Mouse (Mus musculus) forebrain, postnatal 0 days (tissue): ENCODE measurements around the gene Mtmr14. TPM values are rescaled to one million over a fixed set of nuclear protein-coding genes. Genes with fewer than 3 reads are reported as not detected.

Experiments used
- ATAC-seq: fragments of 200-750 bp; cut with Nextera tagmentation; 2 replicates; pipeline ENCODE4 v1.8.0; 2017; ENCODE audit warnings: mild to moderate bottlenecking, moderate library complexity
- DNase-seq: peaks from one replicate; pipeline ENCODE4 v3.0.0-alpha.2; 2015
- H3K27ac ChIP-seq: fragments of 300-500 bp; sonication (generic); 2 replicates; pipeline ENCODE4 v1.5.1; 2014; ENCODE audit warnings: low read depth, mild to moderate bottlenecking, antibody characterized with exemption, low read length, moderate library complexity, mixed read lengths
- H3K27me3 ChIP-seq: fragments of 300-500 bp; sonication (generic); 2 replicates; pipeline ENCODE4 v1.6.1; 2014; ENCODE audit warnings: mild to moderate bottlenecking, low read length, mixed read lengths; ENCODE audit not compliant: insufficient read depth
- H3K36me3 ChIP-seq: fragments of 300-500 bp; sonication (generic); 2 replicates; pipeline ENCODE4 v1.6.1; 2014; ENCODE audit warnings: mild to moderate bottlenecking, moderate library complexity; ENCODE audit not compliant: insufficient read depth
- H3K4me1 ChIP-seq: fragments of 300-500 bp; sonication (generic); 2 replicates; pipeline ENCODE4 v1.6.1; 2014; ENCODE audit warnings: antibody characterized with exemption; ENCODE audit not compliant: insufficient read depth
- H3K4me2 ChIP-seq: fragments of 300-500 bp; sonication (generic); 2 replicates; pipeline ENCODE4 v1.6.1; 2014; ENCODE audit warnings: low read depth, mild to moderate bottlenecking, moderate library complexity
- H3K4me3 ChIP-seq: fragments of 300-500 bp; sonication (generic); 2 replicates; pipeline ENCODE4 v1.5.1; 2014; ENCODE audit warnings: low read depth, low read length, mixed read lengths
- H3K9ac ChIP-seq: fragments of 300-500 bp; sonication (generic); 2 replicates; pipeline ENCODE4 v1.6.1; 2014; ENCODE audit warnings: mild to moderate bottlenecking
- H3K9me3 ChIP-seq: fragments of 300-500 bp; sonication (generic); 2 replicates; pipeline ENCODE4 v1.6.1; 2016; ENCODE audit warnings: low read length
- CTCF ChIP-seq: sonication (generic); IDR thresholded peaks from 2 replicates; pipeline ENCODE4 v1.5.1; 2016; ENCODE audit warnings: antibody characterized with exemption, control low read depth, low read depth
- WGBS: fragments of 180-500 bp; shearing (Covaris S2); extraction: QIAGEN DNeasy Blood & Tissue Kit; methylation state at CpG from one replicate; pipeline ENCODE4 v1.1.7; 2014; 5-methylcytosine and 5-hydroxymethylcytosine counted together
- polyA plus RNA-seq: library from polyadenylated mRNA; unstranded; fragments of >200 nt; fragmentation: Nextera tagmentation; extraction: Ambion mirVana; gene quantifications from 2 replicates; pipeline ENCODE4 v1.2.1, GENCODE M21; 2015
- total RNA-seq: library from RNA; depleted of rRNA; stranded (reverse); fragments of >200 nt; gene quantifications from 2 replicates; pipeline ENCODE4 v1.2.3, GENCODE M21; 2014

The Mtmr14 gene
- total and polyA plus RNA-seq, 2 experiments from 2014 or later = 35.0 to 42.9 TPM

DNA sequence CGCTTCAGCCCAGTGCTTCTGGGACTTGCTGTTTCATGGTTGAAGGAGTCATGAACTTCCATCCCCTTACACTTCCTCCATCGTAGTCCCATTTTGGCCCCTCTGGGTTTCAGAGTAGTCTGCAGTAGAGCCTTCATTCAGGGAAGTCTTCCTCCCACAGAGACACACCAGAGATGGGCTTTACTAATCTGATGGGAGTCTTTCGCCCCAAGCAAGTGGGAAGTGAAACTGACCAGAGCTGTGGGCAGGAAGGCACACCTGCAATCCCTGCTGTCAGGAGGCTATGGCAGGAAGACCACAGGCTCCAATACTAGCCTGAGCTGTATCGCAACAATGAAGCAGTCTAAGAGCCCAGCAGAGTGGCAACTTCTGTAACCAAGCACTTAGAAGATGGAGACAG, 11.8 kb upstream of the Mtmr14 start:
- no peak for DNase-seq
- ATAC-seq = no peak
- 80% methylated on average over 4 of the region's 4 CpGs for WGBS
- Histone ChIP-seq H3K4me2 (no peak overlapping the region), H3K27ac (no peak overlapping the region), H3K36me3 (no peaks in the 10 kb centered on the region), H3K4me3 (no peak overlapping the region), H3K9me3 (no peaks in the 10 kb centered on the region), H3K9ac (no peak overlapping the region), H3K27me3 (no peaks in the 10 kb centered on the region), H3K4me1 (no peaks in the 10 kb centered on the region)
- no peak for TF ChIP-seq CTCF

- Histone ChIP-seq H3K4me1 (no peaks in the 10 kb centered on the region), H3K9me3 (no peaks in the 10 kb centered on the region), H3K4me2 (no peak overlapping the region), H3K4me3 (no peak overlapping the region), H3K27ac (no peak overlapping the region), H3K36me3 (no peaks in the 10 kb centered on the region), H3K27me3 (no peaks in the 10 kb centered on the region), H3K9ac (no peak overlapping the region)
- DNase-seq (no peak), ATAC-seq (no peak)
- no peak for TF ChIP-seq CTCF
Observed at GRCm38 (mm10) chr6:113226705-113227104, 10.9 kb upstream of the Mtmr14 start.

GRCm38 (mm10) chr6:113235141-113235540, 2.5 kb upstream of the Mtmr14 start:
- Histone ChIP-seq H3K4me1 (peaks cover 6% of the 10 kb centered on the region; the same call in 1 of the 2 replicates), H3K9ac (no peak overlapping the region), H3K36me3 (peaks cover 2% of the 10 kb centered on the region; the same call in 1 of the 2 replicates), H3K4me2 (no peak overlapping the region), H3K27ac (no peak overlapping the region), H3K9me3 (no peaks in the 10 kb centered on the region), H3K27me3 (no peaks in the 10 kb centered on the region), H3K4me3 (no peak overlapping the region)
- no peak for TF ChIP-seq CTCF
- 63% methylated on average over 5 of the region's 5 CpGs for WGBS
- DNase-seq (no peak), ATAC-seq (no peak)

DNA sequence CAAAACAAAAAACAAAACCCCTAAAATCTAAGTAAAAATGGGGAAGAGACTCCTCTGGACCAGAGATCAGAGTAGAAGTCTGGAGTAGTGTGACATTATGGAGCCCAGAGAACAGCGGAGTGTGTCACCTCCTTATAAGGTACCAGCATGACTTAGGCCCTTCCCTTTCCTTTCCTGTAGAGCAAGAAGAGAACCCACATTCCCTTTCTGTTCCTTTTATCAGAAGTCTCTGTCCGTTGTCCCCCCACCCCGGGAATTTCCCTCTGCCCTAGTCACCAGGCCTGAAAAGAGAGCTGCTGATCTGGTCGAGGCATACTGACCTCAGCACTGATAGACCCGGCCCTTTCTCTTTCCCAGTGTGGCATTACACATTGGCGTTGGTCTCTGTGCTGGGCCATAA, 799 bp downstream of the Mtmr14 start:
- Histone ChIP-seq H3K27ac (no peak overlapping the region), H3K4me3 (peak overlapping the region; percentile 85), H3K9me3 (no peaks in the 10 kb centered on the region), H3K9ac (peak overlapping the region; percentile 65; the same call in 1 of the 2 replicates), H3K27me3 (no peaks in the 10 kb centered on the region), H3K4me2 (peak overlapping the region; percentile 87), H3K4me1 (peaks cover 6% of the 10 kb centered on the region; the same call in 1 of the 2 replicates), H3K36me3 (peaks cover 29% of the 10 kb centered on the region)
- WGBS = 48% methylated on average over 6 of the region's 6 CpGs
- no peak for TF ChIP-seq CTCF
- no peak for ATAC-seq
- DNase-seq = no peak

GRCm38 (mm10) chr6:113242753-113243152, 5.1 kb downstream of the Mtmr14 start:
- ATAC-seq = no peak
- WGBS = 70% methylated on average over 1 of the region's 1 CpGs

GRCm38 (mm10) chr6:113245585-113245984, 7.9 kb downstream of the Mtmr14 start:
- ATAC-seq = no peak
- Histone ChIP-seq H3K9me3 (no peaks in the 10 kb centered on the region), H3K4me1 (no peaks in the 10 kb centered on the region), H3K27ac (no peak overlapping the region), H3K4me3 (no peak overlapping the region), H3K27me3 (no peaks in the 10 kb centered on the region), H3K36me3 (peaks cover 31% of the 10 kb centered on the region), H3K4me2 (no peak overlapping the region), H3K9ac (no peak overlapping the region)
- DNase-seq = no peak
- no peak for TF ChIP-seq CTCF
- WGBS = 95% methylated on average over 2 of the region's 2 CpGs

More at GRCm38 (mm10) chr6:113242753-113243152, 5.1 kb downstream of the Mtmr14 start:
- H3K27me3 ChIP-seq = no peaks in the 10 kb centered on the region
- H3K36me3 ChIP-seq = peaks cover 29% of the 10 kb centered on the region
- no peak overlapping the region for H3K9ac ChIP-seq
- no peak for TF ChIP-seq CTCF
- DNase-seq = no peak
- H3K27ac ChIP-seq = no peak overlapping the region
- H3K4me1 ChIP-seq = peaks cover 6% of the 10 kb centered on the region; the same call in 1 of the 2 replicates
- no peak overlapping the region for H3K4me3 ChIP-seq
- no peaks in the 10 kb centered on the region for H3K9me3 ChIP-seq
- H3K4me2 ChIP-seq = no peak overlapping the region

DNA sequence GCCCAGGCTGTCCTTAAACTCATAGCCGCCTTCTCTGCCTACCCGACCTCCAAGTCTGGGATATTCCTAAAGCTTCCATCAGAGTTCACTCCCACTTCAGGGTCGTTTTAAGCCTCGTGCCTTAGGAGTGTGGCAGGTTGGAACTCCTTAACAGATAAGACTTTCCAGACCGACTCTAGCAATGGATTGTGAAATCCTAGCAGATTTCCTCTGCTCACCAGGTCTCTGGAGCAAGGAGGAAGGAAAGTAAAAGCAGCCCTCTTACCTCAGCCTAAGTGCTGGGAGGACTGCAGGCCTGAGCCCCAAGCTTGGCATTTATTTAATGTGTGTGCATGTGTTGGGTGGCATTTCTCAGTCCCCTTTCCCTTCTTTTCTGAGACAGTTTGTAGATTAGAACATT, 13.1 kb downstream of the Mtmr14 start:
- H3K27me3 ChIP-seq = no peaks in the 10 kb centered on the region
- H3K27ac ChIP-seq = no peak overlapping the region
- 88% methylated on average over 5 of the region's 5 CpGs for WGBS
- DNase-seq (no peak), ATAC-seq (no peak)
- no peak overlapping the region for H3K9ac ChIP-seq
- no peak overlapping the region for H3K4me3 ChIP-seq
- TF ChIP-seq CTCF = no peak
- H3K36me3 ChIP-seq = peaks cover 51% of the 10 kb centered on the region
- no peaks in the 10 kb centered on the region for H3K4me1 ChIP-seq
- no peaks in the 10 kb centered on the region for H3K9me3 ChIP-seq
- no peak overlapping the region for H3K4me2 ChIP-seq

DNA sequence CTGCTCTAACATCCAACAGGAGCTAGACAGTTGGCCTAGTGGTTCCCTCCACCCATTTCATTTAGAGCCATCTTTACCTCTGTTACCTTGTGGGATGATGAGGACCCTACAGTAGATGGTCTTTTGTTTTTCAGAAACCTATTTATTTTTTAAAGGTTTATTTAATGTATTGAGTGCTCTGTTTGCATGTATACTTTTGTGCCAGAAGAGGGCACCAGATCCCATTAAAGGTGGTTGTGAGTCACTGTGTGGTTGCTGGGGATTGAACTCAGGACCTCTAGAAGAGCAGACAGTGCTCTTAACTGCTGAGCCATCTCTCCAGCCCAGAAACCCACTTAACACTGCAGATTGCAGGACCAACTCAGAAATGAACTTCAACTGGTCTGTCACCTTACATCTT, 14.3 kb downstream of the Mtmr14 start:
- Histone ChIP-seq H3K27ac (no peak overlapping the region), H3K9ac (no peak overlapping the region), H3K4me2 (no peak overlapping the region), H3K4me3 (no peak overlapping the region), H3K4me1 (no peaks in the 10 kb centered on the region), H3K36me3 (peaks cover 61% of the 10 kb centered on the region), H3K9me3 (no peaks in the 10 kb centered on the region), H3K27me3 (no peaks in the 10 kb centered on the region)
- no peak for TF ChIP-seq CTCF
- DNase-seq = no peak
- no peak for ATAC-seq
